Mouse (Mus musculus) embryonic fibroblast, embryonic 13.5 days (primary cell): ENCODE results near the gene Hsdl1.

Experiments
- CTCF ChIP-seq: IDR thresholded peaks from 2 replicates; pipeline ENCODE4 v1.5.1; 2011; ENCODE audit warnings: mild to moderate bottlenecking, control low read depth, low read length, moderate library complexity, borderline replicate concordance; ENCODE audit not compliant: insufficient read depth
- POLR2A ChIP-seq: IDR thresholded peaks from 2 replicates; pipeline ENCODE4 v1.6.1; 2011; ENCODE audit warnings: low read depth, mild to moderate bottlenecking, control low read depth, low read length, moderate library complexity

- TF ChIP-seq CTCF (peak; percentile 78; the same call in 1 of the 2 replicates), POLR2A (peak; percentile 91)
These were observed 30.0 kb upstream of the Hsdl1 start, which contains the start of gene Taf1c for GRCm38 (mm10) chr8:119604996-119605395.
